Mouse (Mus musculus) G1E-ER4 (cell line): Measurements from ENCODE around the gene Glis1. TPM values are rescaled to one million over a fixed set of nuclear protein-coding genes. Genes with fewer than 3 reads are reported as not detected.

Experiments
- GATA1 ChIP-seq: IDR thresholded peaks from one replicate; pipeline ENCODE4 v1.8.0; 2012; ENCODE audit warnings: low read length, inconsistent platforms
- polyA plus RNA-seq: library from polyadenylated mRNA; stranded (reverse); fragments of >175 nt; gene quantifications from 2 replicates; pipeline ENCODE4 v1.2.3, GENCODE M21; 2012

Glis1 gene
- polyA plus RNA-seq, 1 experiment, result 1.1 TPM

DNA sequence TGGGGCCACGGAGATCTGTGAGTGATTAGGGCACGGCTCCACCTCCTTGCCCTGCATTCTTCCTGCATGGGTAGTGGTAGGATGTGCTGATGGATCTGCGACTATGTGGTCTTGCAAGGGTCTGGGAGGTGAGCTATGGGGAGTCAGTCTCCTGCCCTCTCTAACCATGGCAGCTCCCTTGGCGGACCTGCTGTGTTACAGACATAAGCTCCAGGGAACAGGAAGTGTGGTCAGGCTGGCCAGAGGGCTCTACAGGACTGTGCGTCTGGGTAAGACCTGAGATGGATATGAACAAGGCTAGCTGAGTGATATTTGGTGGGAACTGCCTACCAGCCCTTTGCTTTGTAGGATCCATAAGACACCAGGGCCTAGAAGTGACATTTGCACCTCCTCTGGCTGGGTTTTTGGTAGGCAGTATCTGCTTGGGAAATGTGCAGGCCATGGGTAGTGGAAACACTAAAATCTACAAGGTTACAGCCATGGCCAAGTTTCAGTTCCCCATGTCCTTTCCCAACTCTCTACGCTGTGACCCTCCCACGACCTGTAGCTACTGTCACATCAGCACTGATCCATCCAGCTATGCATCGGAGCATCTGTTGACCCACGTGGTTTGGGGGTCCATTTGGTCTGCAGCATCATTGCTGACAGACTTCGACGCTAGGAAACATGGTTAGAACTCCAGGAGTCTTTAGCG, 142.9 kb downstream of the Glis1 start:
- no peak for TF ChIP-seq GATA1

DNA sequence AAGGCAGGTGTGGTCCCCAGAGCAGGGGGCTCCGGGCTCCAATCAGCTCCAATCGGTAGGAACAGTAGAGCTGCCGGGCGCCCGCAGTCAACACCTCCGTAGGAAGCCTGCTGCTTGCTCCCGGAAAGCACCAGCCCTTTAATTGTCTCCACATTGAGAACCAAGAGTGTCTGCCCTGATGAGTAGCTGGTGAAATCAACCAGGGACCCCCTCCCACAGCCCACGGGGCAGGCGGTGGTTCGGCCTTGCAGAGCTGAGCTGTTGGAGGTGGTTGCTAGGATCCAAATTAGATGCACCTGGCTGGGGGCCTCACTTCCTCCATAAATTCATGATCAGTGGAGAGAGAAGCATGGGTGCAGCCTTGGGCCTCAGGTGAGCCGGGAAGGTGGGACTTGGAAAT, 146.5 kb downstream of the Glis1 start:
- no peak for TF ChIP-seq GATA1

DNA sequence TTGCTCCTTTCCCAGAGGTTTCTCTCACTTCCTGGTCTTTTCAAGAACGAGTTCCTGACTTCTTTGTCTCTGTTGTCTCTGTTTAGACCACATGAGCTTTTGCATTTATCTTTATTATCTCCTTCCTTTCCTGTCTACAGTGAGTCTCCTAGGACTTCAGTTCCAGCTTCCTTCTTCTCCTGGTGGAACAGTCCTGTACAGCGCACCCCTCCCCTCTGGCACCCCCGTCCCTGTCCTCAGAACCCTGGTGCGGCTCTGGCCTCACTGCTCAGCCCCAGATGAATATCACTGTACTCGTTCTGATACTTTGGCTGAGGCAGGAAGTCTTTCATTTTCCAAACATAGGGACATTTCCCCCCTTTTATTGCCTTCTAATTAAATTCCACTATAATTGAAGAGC, 152.0 kb downstream of the Glis1 start:
- no peak for TF ChIP-seq GATA1

DNA sequence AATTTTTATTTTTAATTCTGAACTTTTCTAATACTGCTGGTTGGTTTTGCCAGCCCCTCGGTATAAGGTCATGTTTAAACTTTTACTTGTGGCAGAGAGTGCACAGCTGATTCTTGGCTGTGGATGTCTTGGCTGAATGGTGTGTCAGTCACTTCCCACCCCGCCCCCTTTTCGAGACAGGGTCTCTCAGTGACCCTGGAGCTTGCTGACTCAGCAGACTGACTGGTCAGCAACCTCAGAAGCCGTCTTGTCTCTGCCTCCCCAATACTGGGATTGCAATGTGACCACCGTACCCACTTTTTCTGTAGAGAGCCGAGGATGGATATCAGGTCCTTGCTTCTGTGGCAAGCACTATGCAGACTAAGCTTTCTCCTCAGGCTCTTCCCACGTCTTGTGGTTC, 154.2 kb downstream of the Glis1 start:
- TF ChIP-seq GATA1, result no peak

DNA sequence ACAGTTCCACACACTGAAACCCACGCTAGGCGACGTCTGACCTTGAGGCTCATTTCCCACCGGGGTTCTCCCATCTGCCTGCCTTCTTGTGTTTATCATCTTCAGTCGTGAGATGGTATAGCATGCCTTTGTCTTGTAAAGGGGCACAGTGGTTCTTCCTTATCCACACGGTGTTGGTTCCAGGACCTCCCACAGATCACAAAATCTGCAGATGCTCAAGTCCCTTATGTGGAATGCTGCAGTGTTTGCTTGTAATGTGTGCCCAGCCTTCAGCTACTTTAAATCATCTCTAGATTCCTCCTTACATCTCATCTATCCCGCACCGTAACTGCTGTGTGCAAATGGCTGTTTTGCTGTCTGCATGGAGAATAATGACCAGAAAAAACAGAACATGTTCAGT, 154.7 kb downstream of the Glis1 start:
- TF ChIP-seq GATA1, result no peak

DNA sequence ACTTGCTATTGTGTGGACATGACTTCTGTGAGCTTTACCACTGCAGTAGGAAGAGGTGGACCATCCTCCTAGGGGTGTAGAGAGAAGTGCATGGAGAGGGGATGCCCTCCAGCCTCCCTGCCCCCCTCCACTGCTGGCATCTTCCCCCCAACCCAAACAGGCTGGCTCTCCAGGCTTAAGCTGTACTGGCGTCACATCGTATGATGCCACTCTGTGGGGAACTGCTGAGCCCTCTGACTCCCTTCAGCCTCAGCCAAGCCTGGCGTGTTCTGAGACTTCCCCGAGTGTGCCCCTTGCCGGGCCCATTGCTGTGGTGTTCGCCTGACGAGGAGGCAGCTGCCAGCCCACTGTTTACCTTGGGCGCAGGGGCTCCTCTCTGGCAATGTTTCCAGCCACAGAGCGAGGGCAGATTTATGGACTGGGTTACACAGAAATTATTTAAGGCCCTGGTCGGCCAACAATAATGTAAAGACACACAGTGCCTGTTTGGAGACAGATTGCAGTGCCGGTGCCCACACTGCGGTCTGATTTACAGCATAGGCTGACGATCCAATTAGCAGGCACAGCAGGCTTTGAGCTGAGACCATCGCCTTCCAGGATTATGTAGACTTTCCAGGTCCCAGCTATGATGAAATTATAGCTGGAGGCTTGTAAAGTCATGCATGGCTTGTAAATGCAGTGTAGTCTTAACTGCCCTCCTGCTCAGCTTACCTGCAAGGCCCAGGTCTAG, 156.6 kb downstream of the Glis1 start:
- TF ChIP-seq GATA1, result no peak

DNA sequence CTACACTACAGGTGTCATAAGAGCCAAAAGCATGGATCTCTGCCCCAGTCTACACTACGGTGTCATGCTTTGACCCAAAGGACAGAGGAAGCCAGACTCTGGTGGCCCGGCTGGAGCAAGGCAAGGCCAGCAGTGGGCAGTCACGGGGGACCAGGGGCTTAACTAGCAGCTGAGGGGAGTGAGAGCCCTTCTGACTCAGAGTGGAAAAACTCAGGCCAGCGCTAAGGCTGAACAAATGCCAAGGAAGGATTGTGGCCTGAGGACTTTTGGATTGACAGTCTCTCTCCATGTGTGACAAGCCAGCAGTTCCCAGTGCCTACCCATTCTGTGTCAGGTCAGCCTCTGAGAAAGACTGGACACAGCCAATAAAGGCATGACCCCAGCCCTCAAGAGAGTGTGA, 159.0 kb downstream of the Glis1 start:
- no peak for TF ChIP-seq GATA1

DNA sequence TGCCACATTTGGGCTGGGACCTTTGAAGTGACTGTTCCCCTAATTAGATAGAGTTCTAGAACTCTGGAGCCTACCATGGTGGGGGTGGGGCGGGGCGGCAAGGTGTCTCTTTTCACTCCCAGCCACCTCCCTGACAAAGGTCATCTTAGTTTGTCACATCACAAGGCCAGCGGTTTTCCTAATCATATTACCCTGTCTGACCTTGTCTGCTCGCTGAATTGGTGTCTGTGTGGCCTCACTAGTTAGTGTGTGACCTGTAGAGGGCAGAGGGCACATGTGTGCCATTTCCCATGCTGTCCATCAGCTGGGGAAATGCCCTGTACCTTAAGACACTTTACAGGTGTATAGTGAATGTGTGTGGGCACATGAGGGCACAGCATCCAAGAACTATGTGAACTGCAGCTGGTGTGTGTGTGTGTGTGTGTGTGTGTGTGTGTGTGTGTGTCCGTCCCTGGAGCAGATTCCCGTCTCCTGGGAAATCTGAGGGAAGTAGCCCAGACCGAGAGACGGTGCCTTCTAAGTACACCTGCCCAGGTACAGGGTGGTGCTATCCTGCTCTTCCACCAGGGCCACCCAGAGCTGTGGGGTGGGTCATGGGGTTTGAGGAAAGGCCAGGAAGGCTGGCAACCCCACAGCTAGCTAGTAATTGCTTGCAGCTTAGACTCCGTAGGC, 163.0 kb downstream of the Glis1 start:
- TF ChIP-seq GATA1, result no peak

DNA sequence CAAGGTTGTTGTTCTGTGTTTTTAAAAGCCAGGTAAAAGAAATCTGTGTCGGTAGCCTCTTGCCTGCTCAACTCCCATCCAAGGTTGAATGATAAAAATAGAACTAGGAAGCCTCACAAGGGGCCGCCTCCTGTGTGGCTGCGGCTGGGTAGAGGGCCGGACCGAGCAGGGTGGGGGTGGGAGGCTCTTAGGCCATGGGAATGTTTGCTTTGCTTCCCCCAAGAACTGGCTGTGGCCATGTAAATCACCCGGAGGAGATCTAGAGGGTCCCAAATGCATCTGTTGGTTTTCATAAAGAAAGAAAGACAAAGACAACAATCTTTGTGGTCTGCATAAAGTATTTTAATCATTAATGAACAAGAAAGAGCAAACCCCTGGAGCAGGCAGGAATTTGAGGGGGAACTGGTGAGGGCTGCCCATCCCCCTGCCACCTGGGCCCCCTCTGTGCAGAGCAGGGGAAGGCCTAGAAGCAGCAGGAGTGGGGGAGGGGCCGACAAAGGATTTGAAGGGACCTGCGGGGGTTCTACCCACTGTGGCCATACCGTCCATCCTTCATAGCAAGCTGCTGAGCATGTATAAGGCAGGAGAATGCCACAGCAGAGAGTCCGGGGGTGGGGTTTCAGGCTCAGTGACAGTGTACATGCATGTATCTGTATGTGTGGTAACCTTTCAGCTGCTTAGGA, 163.6 kb downstream of the Glis1 start:
- no peak for TF ChIP-seq GATA1

DNA sequence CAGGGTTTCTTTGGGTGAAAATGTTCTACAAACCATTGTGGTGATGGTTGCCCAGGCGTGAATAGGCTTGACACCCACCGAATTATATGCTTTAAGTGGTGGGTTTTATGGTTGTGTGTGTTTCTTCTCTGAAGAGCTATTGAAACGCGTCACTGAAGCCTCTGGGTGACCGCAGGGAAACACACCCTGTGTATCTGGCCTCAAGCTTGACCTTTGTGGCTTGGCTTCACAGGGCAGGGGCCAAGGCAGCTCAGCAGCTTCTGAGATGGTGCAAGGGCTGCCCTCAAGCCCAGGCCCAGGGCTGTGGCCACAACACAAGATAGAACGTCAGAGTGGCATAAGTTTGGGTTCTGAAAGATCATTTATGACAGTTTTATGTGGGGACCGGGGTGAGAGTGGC, 167.9 kb downstream of the Glis1 start:
- no peak for TF ChIP-seq GATA1

DNA sequence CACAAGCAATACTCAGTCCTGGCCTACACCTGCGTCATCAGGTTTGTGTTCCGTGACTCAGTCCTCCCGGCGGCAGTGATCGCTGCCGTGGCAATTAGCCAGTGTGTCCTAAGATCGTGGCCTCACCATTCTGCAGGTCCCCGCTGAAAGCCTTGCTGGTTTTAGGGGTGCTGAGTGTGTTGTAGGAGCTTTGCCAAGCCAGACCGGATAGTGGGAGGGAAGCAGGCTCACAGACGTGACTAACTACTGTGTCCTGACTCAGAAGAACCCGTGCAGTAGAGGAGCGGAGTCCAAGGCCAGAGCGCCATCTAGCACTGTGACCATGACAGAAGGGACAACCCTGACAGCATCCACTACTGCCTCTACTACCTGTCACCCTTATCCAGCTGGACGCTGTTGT, 168.4 kb downstream of the Glis1 start:
- TF ChIP-seq GATA1, result no peak

DNA sequence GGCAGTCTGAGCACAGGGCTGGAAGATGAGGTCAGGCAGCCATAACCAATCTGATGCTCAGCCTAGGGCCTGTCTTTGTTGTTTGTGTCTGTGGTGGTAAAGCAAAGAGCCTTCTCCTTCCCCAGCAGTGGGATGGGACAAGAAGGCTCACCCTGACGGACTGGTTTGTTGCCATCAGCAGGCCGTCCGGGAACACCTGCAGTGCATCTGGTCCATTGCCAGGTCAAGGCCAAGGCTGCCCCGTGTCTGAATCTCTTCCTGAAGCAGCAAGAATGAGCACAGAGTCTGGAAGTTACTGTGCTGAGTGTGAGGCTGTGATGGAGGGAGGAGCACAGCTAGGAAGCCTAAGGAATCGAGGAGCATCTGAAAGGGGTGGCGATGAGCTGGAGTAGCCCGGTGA, 168.8 kb downstream of the Glis1 start:
- no peak for TF ChIP-seq GATA1

DNA sequence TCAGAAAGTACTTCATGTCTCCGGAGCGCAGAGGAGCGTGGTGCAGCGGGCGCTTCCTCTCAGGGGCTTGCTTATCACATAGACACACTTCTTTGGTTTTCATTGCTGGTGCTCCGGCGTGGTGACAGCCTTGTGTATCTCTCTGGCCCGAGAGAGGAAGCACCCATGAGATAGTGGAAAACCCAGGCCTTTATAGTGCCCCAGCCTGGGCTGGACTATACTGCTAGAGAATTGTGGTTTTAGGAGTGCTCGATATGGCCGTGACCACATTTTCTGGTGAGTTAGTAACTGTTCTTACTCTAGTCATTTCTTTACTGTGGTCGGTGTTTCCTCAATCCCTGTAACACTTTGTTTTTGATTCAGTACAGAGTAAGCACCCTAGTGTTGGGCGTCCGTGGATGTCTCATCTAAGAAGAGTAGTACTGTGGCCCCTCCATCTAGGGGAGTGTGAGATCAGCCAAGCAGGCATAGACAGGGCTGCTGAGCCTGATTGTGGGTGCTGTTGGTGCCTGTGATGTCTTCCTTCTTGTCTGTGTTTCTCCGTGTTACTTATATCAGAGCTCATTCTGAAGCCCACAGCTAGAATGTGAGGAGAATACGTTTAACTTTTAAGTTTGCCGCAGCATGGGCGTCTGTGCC, 171.7 kb downstream of the Glis1 start:
- TF ChIP-seq GATA1, result peak; percentile 27

DNA sequence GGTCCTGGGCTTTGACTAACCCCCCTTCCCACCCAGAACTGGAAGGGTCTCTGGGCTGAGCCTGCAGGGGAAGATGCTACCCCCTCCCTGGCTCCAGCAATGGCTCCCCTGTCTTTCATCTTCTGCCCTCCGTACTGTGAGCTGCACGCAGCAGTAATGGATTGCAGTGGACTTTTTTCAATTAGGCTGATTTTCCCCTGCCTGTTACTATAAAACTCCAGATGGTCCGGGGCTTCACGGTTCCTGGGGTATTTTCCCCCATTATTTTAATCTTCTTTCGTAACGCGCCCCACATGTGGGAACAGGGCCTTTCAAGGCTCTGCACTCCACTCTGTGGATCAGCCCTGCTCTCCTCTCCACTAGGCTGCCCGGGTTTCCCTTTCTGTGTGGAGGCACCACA, 175.4 kb downstream of the Glis1 start:
- TF ChIP-seq GATA1, result no peak

DNA sequence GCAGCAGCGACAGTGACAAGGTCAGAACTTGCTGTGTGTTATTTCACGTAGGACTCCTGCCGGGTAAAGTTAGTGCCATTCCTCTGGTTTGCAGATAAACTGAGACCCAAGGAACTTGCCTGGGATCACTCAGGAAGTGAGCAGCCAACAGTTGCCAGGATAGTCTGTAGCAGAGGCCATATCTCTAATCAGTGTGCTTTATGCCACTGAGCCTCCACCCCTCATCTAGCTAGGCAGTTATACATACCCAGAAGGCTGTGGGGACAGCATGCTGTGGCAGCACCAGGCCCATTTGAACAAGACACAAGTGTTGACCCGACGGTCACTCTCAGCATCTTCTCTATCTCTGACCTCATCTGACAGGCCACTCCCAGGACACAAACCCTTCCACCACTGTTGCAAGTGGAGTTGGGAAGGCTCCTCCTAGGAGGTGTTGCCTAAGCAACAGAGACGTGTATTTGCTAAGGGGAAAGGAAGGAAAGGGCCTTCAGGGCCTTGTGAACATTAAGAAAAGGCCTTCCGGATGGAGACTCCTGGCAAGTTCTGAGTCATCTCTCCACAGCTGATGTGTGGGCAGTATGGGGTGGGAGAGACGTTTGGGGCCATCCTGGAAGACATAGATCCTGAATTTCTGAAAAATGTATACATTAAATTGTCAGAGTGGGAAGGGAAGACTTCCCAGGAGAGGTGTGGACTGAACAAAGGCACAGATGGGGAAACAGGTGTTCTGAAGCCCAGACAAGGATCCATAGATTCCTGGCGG, 177.7 kb downstream of the Glis1 start:
- no peak for TF ChIP-seq GATA1
